Mouse (Mus musculus) cortical plate, adult 2 months (tissue): ENCODE results near the gene Taf15.

Experiments
- CTCF ChIP-seq: fragments of 200-500 bp; IDR thresholded peaks from 2 replicates; pipeline ENCODE4 v1.5.1; 2011; ENCODE audit warnings: mild to moderate bottlenecking, control low read depth, low read length; ENCODE audit not compliant: insufficient read depth; ENCODE audit errors: extremely low read depth
- POLR2A ChIP-seq: fragments of 200-500 bp; IDR thresholded peaks from 2 replicates; pipeline ENCODE4 v1.6.1; 2011; ENCODE audit warnings: mild to moderate bottlenecking, low read length, control low read depth; ENCODE audit not compliant: insufficient read depth; ENCODE audit errors: extremely low read depth

DNA sequence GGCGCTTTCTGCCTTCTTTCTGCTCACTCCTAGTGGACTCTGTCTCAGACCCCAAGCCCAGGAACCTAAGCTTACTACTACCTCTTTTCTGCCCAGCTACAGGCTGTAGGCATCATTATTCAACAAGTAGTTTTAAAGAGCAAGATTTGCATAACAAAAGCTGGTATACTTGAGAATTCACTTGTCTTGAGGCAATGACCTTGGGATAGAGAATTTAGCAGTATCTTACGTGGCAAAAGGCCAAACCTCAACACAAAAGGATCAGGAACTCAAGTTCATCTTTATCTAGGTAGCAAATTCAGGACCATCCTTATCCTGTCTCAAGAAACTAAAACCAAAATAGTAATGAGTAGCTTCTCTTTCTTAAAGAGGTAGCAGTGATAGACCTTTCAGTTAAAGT lies 22.7 kb downstream of the Taf15 start:
- no peak for TF ChIP-seq POLR2A
- no peak for TF ChIP-seq CTCF
